Mouse (Mus musculus) thymus, adult 2 months (tissue): ENCODE measurements around the gene Enpep. TPM values are rescaled to one million over a fixed set of nuclear protein-coding genes. Genes with fewer than 3 reads are reported as not detected.

ENCODE experiments used
- DNase-seq: peaks from one replicate; pipeline ENCODE4 v3.0.0; 2021
- H3K27ac ChIP-seq: fragments of 200-500 bp; 2 replicates; pipeline ENCODE4 v1.5.1; 2012; ENCODE audit warnings: low read length, control low read depth; ENCODE audit not compliant: control insufficient read depth, insufficient read depth
- H3K27me3 ChIP-seq: fragments of 200-500 bp; 2 replicates; pipeline ENCODE4 v1.6.1; 2012; ENCODE audit warnings: mild to moderate bottlenecking, low read length, moderate library complexity, mixed read lengths; ENCODE audit not compliant: control insufficient read depth, insufficient read depth
- H3K36me3 ChIP-seq: fragments of 200-500 bp; 2 replicates; pipeline ENCODE4 v1.6.1; 2012; ENCODE audit warnings: mild to moderate bottlenecking, low read length, moderate library complexity; ENCODE audit not compliant: control insufficient read depth, insufficient read depth
- H3K4me1 ChIP-seq: fragments of 200-500 bp; replicated peaks from 2 replicates; pipeline ENCODE4 v1.6.1; 2012; ENCODE audit warnings: low read length; ENCODE audit not compliant: control insufficient read depth, insufficient read depth
- H3K4me3 ChIP-seq: fragments of 200-500 bp; 2 replicates; pipeline ENCODE4 v1.5.1; 2012; ENCODE audit warnings: mild to moderate bottlenecking, low read length, control low read depth, moderate library complexity; ENCODE audit not compliant: control insufficient read depth, insufficient read depth
- CTCF ChIP-seq: fragments of 200-500 bp; IDR thresholded peaks from 2 replicates; pipeline ENCODE4 v1.5.1; 2012; ENCODE audit warnings: mild to moderate bottlenecking, control low read depth, low read length, moderate library complexity, borderline replicate concordance; ENCODE audit not compliant: control insufficient read depth, poor library complexity, insufficient read depth; ENCODE audit errors: extremely low read depth
- POLR2A ChIP-seq: fragments of 200-500 bp; IDR thresholded peaks from 2 replicates; pipeline ENCODE4 v1.6.1; 2012; ENCODE audit warnings: mild to moderate bottlenecking, low read length, control low read depth, moderate library complexity; ENCODE audit not compliant: control insufficient read depth, poor library complexity, insufficient read depth; ENCODE audit errors: extremely low read depth
- WGBS: fragments of 180-500 bp; shearing (Covaris S2); methylation state at CpG from one replicate; pipeline ENCODE4 v1.1.7; 2018; 5-methylcytosine and 5-hydroxymethylcytosine counted together
- polyA plus RNA-seq: library from polyadenylated mRNA; depleted of rRNA; stranded (reverse); fragments of >200 nt; gene quantifications from 2 replicates; pipeline ENCODE4 v1.2.3, GENCODE M21; 2012

The Enpep gene
- polyA plus RNA-seq, 1 experiment = 6.5 TPM

GRCm38 (mm10) chr3:129227331-129227730 is 105.2 kb downstream of the Enpep start:
- Histone ChIP-seq H3K4me3 (no peak overlapping the region), H3K36me3 (no peaks in the 10 kb centered on the region), H3K27me3 (peaks cover 18% of the 10 kb centered on the region), H3K4me1 (no peaks in the 10 kb centered on the region), H3K27ac (no peak overlapping the region)
- TF ChIP-seq CTCF (no peak), POLR2A (no peak)
- no peak for DNase-seq
- WGBS = 28% methylated on average over 5 of the region's 5 CpGs

GRCm38 (mm10) chr3:129226681-129227080 is 105.8 kb downstream of the Enpep start:
- no peak overlapping the region for H3K4me3 ChIP-seq
- peaks cover 21% of the 10 kb centered on the region for H3K27me3 ChIP-seq
- H3K36me3 ChIP-seq = no peaks in the 10 kb centered on the region
- H3K27ac ChIP-seq = no peak overlapping the region
- no peaks in the 10 kb centered on the region for H3K4me1 ChIP-seq
- TF ChIP-seq CTCF (no peak), POLR2A (no peak)
- DNase-seq = no peak
- WGBS = 16% methylated on average over 6 of the region's 6 CpGs

GRCm38 (mm10) chr3:129225577-129226289 is 106.8 kb downstream of the Enpep start:
- Histone ChIP-seq H3K27ac (no peak overlapping the region), H3K36me3 (no peaks in the 10 kb centered on the region), H3K4me3 (no peak overlapping the region), H3K4me1 (no peaks in the 10 kb centered on the region), H3K27me3 (peaks cover 27% of the 10 kb centered on the region)
- no peak for DNase-seq
- no peak for TF ChIP-seq POLR2A
- no peak for TF ChIP-seq CTCF
- WGBS = 14% methylated on average over 13 of the region's 13 CpGs

GRCm38 (mm10) chr3:129224806-129225576 is 107.5 kb downstream of the Enpep start:
- no peaks in the 10 kb centered on the region for H3K36me3 ChIP-seq
- no peak overlapping the region for H3K4me3 ChIP-seq
- no peak overlapping the region for H3K27ac ChIP-seq
- no peak for DNase-seq
- H3K4me1 ChIP-seq = no peaks in the 10 kb centered on the region
- peaks cover 27% of the 10 kb centered on the region for H3K27me3 ChIP-seq
- TF ChIP-seq CTCF (no peak), POLR2A (no peak)
- WGBS = 8% methylated on average over 40 of the region's 40 CpGs

- Histone ChIP-seq H3K36me3 (no peaks in the 10 kb centered on the region), H3K4me3 (no peak overlapping the region), H3K4me1 (no peaks in the 10 kb centered on the region), H3K27ac (no peak overlapping the region), H3K27me3 (peaks cover 27% of the 10 kb centered on the region)
- no peak for DNase-seq
- WGBS = 5% methylated on average over 26 of the region's 26 CpGs
- TF ChIP-seq CTCF = no peak
- TF ChIP-seq POLR2A = no peak
These were observed 108.3 kb downstream of the Enpep start for GRCm38 (mm10) chr3:129223964-129224805.

GRCm38 (mm10) chr3:129223401-129223800 is 109.1 kb downstream of the Enpep start:
- Histone ChIP-seq H3K36me3 (no peaks in the 10 kb centered on the region), H3K27ac (no peak overlapping the region), H3K4me3 (no peak overlapping the region), H3K27me3 (peaks cover 27% of the 10 kb centered on the region), H3K4me1 (no peaks in the 10 kb centered on the region)
- TF ChIP-seq CTCF (no peak), POLR2A (no peak)
- WGBS = 6% methylated on average over 6 of the region's 6 CpGs
- no peak for DNase-seq
